Mouse (Mus musculus): ENCODE measurements around the gene Esyt3.

Esyt3 gene

GRCm38 (mm10) chr9:99357921-99358692 lies at the start of gene Esyt3:
Gene Esyt3 (minus strand): TSS chr9:99358557.
- DNase-seq (ENCODE audit: low spot score in 2 of 2), result peak; percentile 60 to 74

- no peak for DNase-seq (ENCODE audit: low spot score in 2 of 2)
Observed at GRCm38 (mm10) chr9:99401288-99401974, 43.1 kb upstream of the Esyt3 start.

GRCm38 (mm10) chr9:99400781-99401180 lies 42.4 kb upstream of the Esyt3 start:
- DNase-seq (ENCODE audit: low spot score in 2 of 2), result no peak

GRCm38 (mm10) chr9:99397056-99397815 lies 38.9 kb upstream of the Esyt3 start:
- no peak for DNase-seq (ENCODE audit: low spot score in 2 of 2)

GRCm38 (mm10) chr9:99394366-99394765 lies 36.0 kb upstream of the Esyt3 start:
- no peak for DNase-seq (ENCODE audit: low spot score in 2 of 2)

- DNase-seq (ENCODE audit: low spot score in 2 of 2), result no peak
Observed at GRCm38 (mm10) chr9:99393146-99393545, 34.8 kb upstream of the Esyt3 start.

- no peak for DNase-seq (ENCODE audit: low spot score in 2 of 2)
Observed at GRCm38 (mm10) chr9:99391557-99391956, 33.2 kb upstream of the Esyt3 start.

- DNase-seq (ENCODE audit: low spot score in 2 of 2), result no peak
Observed at GRCm38 (mm10) chr9:99390716-99391115, 32.4 kb upstream of the Esyt3 start.

- no peak for DNase-seq (ENCODE audit: low spot score in 2 of 2)
Observed at GRCm38 (mm10) chr9:99390201-99390600, 31.8 kb upstream of the Esyt3 start.

- DNase-seq (ENCODE audit: low spot score in 2 of 2), result no peak
Observed at GRCm38 (mm10) chr9:99389506-99389905, 31.1 kb upstream of the Esyt3 start.

GRCm38 (mm10) chr9:99388856-99389255 lies 30.5 kb upstream of the Esyt3 start:
- DNase-seq (ENCODE audit: low spot score in 2 of 2), result no peak

- no peak for DNase-seq (ENCODE audit: low spot score in 2 of 2)
Observed at GRCm38 (mm10) chr9:99388078-99388477, 29.7 kb upstream of the Esyt3 start.

- no peak for DNase-seq (ENCODE audit: low spot score in 2 of 2)
Observed at GRCm38 (mm10) chr9:99382556-99382955, 24.2 kb upstream of the Esyt3 start.

- no peak for DNase-seq (ENCODE audit: low spot score in 2 of 2)
Observed at GRCm38 (mm10) chr9:99379194-99379593, 20.8 kb upstream of the Esyt3 start.

- peak; percentile 47 to 57 for DNase-seq (ENCODE audit: low spot score in 2 of 2)
Observed at GRCm38 (mm10) chr9:99376591-99377418, 18.4 kb upstream of the Esyt3 start.

- no peak for DNase-seq (ENCODE audit: low spot score in 2 of 2)
Observed at GRCm38 (mm10) chr9:99368431-99368830, 10.1 kb upstream of the Esyt3 start.

- no peak for DNase-seq (ENCODE audit: low spot score in 2 of 2)
Observed at GRCm38 (mm10) chr9:99365906-99366305, 7.5 kb upstream of the Esyt3 start.

GRCm38 (mm10) chr9:99363076-99363475 lies 4.7 kb upstream of the Esyt3 start:
- DNase-seq (ENCODE audit: low spot score in 2 of 2), result no peak

GRCm38 (mm10) chr9:99361946-99362345 lies 3.6 kb upstream of the Esyt3 start:
- no peak for DNase-seq (ENCODE audit: low spot score in 2 of 2)

- DNase-seq (ENCODE audit: low spot score in 2 of 2), result no peak
Observed at GRCm38 (mm10) chr9:99359012-99359411, 655 bp upstream of the Esyt3 start.

GRCm38 (mm10) chr9:99357561-99357920 lies 816 bp downstream of the Esyt3 start:
- no peak for DNase-seq (ENCODE audit: low spot score in 2 of 2)

- no peak for DNase-seq (ENCODE audit: low spot score in 2 of 2)
Observed at GRCm38 (mm10) chr9:99355971-99356370, 2.4 kb downstream of the Esyt3 start.

All from urinary bladder, postnatal 36 days (tissue).